Mouse (Mus musculus) left cerebral cortex, adult 2 months (tissue): Measurements from ENCODE around the gene S1pr5. TPM values are rescaled to one million over a fixed set of nuclear protein-coding genes. Genes with fewer than 3 reads are reported as not detected.
A peak's percentile ranks its signal among the peaks of the same experiment; 100 is the strongest.
"Not testable (repeated sequence)": the region's sequence is repeated elsewhere in the genome, so short reads cannot be mapped to it uniquely, and the experiment has no call there.

Experiments used
- DNase-seq, 2 experiments: peaks; one replicate each; pipeline ENCODE4 v3.0.0; 2021 to 2022; ENCODE audit warnings: low spot score in 2 of 2, mixed read lengths in 1 of 2; ENCODE audit errors: extremely low spot score in 1 of 2
- H3K27ac ChIP-seq: fragments of 200-600 bp; 2 replicates; pipeline ENCODE4 v1.8.1; 2022
- H3K4me3 ChIP-seq: fragments of 200-600 bp; 2 replicates; pipeline ENCODE4 v1.8.1; 2022
- CTCF ChIP-seq: fragments of 200-600 bp; IDR thresholded peaks from 2 replicates; pipeline ENCODE4 v1.8.1; 2022; ENCODE audit warnings: antibody characterized with exemption, mild to moderate bottlenecking, moderate library complexity
- intact Hi-C: fragments of 180-260 bp; cut with DNase I; formaldehyde crosslinking; loops from one replicate; pipeline ENCODE4 v1.15.1; 2025
- total RNA-seq, 2 experiments: library from RNA; stranded (reverse); gene quantifications; 2 replicates each; pipeline ENCODE4 v1.2.3; 2021

S1pr5 gene
- total RNA-seq, 2 experiments from 2014 or later, result 6.8 to 8.3 TPM

DNA sequence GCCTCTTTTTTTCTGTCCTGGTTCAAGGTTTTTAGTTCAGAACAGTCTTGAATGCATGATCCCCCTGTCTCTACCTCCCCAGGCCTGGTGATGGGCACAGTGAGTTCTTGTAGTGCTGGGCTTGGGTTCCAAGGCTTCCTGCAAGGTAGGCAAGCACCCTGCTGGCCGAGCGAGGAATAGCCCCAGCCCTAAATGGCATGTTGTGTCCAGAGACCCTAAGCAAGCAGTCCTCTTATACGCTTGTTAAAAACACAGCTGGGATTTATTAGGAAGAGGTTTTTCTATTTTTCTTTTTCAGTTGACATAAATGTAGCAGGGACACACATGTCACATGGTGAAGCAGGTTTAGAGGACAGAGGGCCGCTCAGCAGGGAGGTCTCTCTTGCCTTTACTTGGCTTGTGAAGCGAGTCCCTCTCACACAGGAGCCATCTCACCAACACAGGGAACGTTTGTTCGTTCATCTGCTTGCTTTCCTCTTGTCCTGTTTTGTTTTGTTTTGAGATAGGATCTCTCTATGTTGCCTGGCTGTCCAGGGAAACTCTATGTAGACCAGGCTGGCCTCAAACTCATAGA lies 34.5 kb downstream of the S1pr5 start:
- DNase-seq, result no peak
- no peak overlapping the region for H3K4me3 ChIP-seq
- peak; percentile 53 for TF ChIP-seq CTCF
- intact Hi-C loops, result no loop called here
- H3K27ac ChIP-seq, result no peak overlapping the region

- no peak for DNase-seq
- no peak overlapping the region for H3K27ac ChIP-seq
- TF ChIP-seq CTCF, result no peak
- no peak overlapping the region for H3K4me3 ChIP-seq
- intact Hi-C loops, result no loop called here
Measured at GRCm38 (mm10) chr9:21211624-21212023, 36.6 kb downstream of the S1pr5 start.

DNA sequence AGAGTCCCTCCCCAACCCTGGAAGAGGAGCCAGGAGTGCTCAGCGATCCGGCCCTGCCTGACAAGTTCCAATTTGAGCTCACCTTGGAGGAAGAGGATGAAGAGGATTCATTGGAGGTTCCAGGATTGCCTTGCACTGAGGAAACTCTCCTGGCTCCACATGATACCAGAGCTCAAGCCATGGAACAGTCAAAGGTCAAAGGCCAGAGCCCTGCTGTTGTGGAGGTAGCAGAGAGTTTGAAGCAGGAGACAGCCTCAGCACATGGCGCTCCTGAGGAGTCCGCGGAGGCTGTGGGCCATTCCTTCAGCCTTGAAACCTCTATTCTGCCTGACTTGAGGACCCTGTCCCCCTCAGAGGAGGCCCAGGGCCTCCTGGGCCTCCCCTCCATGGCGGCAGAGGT lies 37.4 kb downstream of the S1pr5 start:
- intact Hi-C loops, result no loop called here
- Histone ChIP-seq H3K27ac (no peak overlapping the region), H3K4me3 (no peak overlapping the region)
- TF ChIP-seq CTCF, result no peak
- no peak for DNase-seq

DNA sequence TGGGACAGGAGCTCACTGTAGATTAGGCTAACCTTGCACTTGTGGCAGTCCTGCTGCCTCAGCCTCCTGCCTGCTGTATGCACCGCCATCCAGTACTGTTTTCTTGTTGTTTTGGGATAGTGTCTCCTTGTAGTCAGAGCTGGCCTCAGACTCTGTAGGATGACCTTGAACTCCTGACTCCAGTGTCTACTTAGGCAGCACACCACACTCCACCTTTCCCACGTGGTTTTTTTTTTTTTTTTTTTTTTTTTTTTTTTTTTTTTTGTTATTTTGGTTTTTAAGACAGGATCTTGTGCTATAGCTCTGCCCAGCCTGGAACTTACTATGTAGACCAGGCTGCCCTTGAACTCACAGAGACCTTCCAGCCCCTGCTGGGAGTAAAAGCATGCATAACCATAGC lies 39.6 kb downstream of the S1pr5 start:
- no peak overlapping the region for H3K4me3 ChIP-seq
- intact Hi-C loops, result no loop called here

GRCm38 (mm10) chr9:21206848-21207247 lies 41.4 kb downstream of the S1pr5 start:
- no peak for DNase-seq
- intact Hi-C loops, result no loop called here
- TF ChIP-seq CTCF, result no peak
- Histone ChIP-seq H3K27ac (no peak overlapping the region), H3K4me3 (no peak overlapping the region)

More for the DNA sequence above, 39.6 kb downstream of the S1pr5 start:
- DNase-seq, result no peak
- no peak for TF ChIP-seq CTCF
- H3K27ac ChIP-seq, result no peak overlapping the region

DNA sequence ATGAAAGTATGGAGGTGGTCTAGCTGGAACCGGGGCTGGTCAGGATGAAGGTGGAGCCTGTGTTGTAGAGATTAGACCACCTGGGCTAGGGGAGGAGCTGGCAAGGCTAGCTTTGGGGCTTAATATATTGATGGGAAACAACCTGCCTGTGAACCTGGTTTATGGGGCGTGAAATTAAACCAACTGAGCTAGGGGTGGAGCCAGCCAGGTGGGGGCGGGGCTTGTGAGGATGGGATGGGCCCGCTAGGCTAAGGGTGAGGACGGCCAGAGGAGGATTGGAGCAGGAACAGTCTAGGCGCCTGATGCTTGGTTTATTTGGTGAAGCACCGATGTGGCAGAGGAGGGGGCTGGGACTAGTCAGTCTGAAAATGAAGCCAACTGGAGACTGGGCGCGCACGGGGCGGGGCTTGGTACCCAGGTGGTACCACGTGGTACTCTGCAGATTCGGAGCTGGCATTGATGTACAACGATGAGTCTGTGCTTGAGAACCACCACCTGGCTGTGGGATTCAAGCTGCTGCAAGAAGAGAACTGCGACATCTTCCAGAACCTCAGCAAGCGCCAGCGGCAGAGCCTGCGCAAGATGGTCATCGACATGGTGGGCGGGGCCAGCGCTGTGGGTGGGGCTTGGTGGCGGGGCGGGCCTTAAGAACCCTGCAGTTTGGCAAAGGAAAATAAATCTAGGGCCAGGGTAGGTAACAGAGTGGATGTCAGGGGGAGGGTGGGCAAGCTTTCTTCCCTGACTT lies 43.5 kb downstream of the S1pr5 start:
- TF ChIP-seq CTCF, result no peak
- peak in 1 of 2 experiments; percentile 33 for DNase-seq
- H3K4me3 ChIP-seq, result no peak overlapping the region
- intact Hi-C loops, result no loop called here
- H3K27ac ChIP-seq, result no peak overlapping the region

GRCm38 (mm10) chr9:21204156-21204527 lies 44.1 kb downstream of the S1pr5 start:
- H3K4me3 ChIP-seq, result no peak overlapping the region
- DNase-seq, result no peak
- intact Hi-C loops, result no loop called here
- H3K27ac ChIP-seq, result no peak overlapping the region
- TF ChIP-seq CTCF, result no peak

GRCm38 (mm10) chr9:21198960-21199359 lies 49.3 kb downstream of the S1pr5 start:
- DNase-seq, result no peak
- Histone ChIP-seq H3K27ac (no peak overlapping the region), H3K4me3 (no peak overlapping the region; the same call in 1 of the 2 replicates)
- intact Hi-C loops, result no loop called here
- TF ChIP-seq CTCF, result no peak

DNA sequence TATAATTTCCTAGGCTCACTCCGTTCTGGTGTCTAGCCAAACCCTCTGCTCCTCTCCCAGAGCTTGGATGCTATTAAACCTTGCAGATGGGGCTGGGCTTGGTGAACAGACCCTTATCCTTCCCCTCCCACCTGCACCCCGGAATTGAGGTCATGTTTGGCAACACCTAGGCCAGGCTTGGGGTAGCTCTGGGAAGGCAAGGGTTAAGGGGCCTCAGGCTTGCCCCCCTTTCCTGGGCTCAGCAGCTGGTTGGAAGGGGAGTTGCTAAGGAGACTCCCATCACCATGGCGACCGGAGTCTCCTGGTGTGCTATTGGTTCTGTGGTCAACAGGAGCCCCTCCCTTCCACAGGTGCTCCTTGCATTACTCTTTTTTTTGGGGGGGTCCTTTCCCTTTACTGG lies 50.3 kb downstream of the S1pr5 start:
- peak; percentile 66 to 79 for DNase-seq
- intact Hi-C loops, result loop anchor here (2.0 kb wide), 2 partner anchors 31 to 45 kb away; no protein-coding TSS in a partner anchor
- peak overlapping the region; percentile 80 for H3K4me3 ChIP-seq
- no peak for TF ChIP-seq CTCF
- peak overlapping the region; percentile 90 for H3K27ac ChIP-seq

DNA sequence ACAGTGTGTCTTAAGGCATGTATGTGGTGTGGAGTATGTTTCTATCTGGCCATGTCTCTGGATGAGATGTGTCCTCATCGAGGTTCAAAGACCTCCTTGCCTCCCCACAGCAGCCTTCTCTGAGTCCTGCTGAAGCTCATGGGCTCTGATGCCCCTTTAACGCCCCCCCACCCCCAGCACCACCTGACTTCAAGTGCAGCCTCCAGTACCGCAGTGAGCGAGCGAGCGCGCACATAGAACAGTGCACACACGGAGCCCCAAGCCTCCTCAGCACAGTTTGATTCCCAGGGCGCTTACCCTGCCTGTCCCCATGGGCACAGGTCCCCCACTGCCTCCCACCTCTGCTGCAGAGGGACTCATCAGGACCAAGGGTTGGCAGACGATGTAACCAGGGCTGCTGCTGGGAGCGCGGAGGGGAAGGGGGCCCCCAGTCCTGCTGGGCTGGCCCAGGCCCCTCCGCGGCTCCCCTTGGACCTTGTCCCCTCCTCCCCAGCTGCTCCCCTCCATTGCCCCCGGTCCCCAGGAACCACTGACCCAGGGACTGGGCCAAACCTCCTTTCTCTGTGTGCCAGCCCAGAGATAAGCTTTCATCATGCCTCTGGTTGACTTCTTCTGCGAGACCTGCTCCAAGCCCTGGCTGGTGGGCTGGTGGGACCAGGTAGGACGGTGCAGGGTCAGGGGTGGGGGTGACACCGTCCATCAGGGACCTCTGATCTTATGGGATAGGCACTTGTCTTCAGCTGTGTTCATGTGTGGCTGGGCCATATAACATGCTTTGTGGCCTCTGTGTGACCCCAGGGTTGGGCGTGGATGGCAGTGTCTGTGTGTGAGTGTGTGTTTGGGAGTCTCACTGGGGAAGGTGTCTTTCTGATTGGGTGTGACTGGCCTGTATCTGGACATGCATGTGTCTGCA lies 51.5 kb downstream of the S1pr5 start:
- Histone ChIP-seq H3K4me3 (peak overlapping the region; percentile 80), H3K27ac (peak overlapping the region; percentile 90)
- TF ChIP-seq CTCF, result no peak
- DNase-seq, result peak; percentile 53 to 63
- intact Hi-C loops, result loop anchor here (2.0 kb wide), 2 partner anchors 30 to 44 kb away; no protein-coding TSS in a partner anchor

- intact Hi-C loops, result loop anchor here (2.0 kb wide), 2 partner anchors 29 to 43 kb away; no protein-coding TSS in a partner anchor
- not testable (repeated sequence) for H3K4me3 ChIP-seq
Measured at GRCm38 (mm10) chr9:21195736-21196505, 52.3 kb downstream of the S1pr5 start.

More at GRCm38 (mm10) chr9:21195736-21196505, 52.3 kb downstream of the S1pr5 start:
- peak overlapping the region; percentile 90 for H3K27ac ChIP-seq
- TF ChIP-seq CTCF, result peak; percentile 40
- peak; percentile 53 to 65 for DNase-seq
